Mouse (Mus musculus) spleen, adult 12 weeks (tissue): ENCODE results near the gene Naif1.

Experiments used
- DNase-seq: peaks from one replicate; pipeline ENCODE4 v3.0.0; 2022; ENCODE audit warnings: low spot score

Naif1 gene

DNA sequence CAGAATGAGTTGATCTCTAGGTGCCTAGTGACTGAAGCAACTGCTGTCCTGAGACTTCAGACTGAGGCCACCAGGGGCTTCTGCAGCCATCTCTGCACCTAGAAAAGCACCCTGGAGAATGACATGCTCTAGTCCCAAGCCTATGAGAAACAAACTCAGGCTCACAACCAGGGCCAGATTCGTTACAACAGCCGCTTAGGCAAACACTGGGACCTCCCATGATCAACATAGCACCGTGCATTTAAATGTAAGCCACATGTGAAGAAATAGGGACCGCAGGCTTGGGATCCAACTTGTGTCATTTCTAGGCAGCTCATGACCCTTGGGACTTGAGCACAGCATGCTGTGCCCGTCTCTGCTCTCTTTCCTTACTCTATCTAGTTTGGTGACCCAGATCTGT, 22.5 kb upstream of the Naif1 start:
- no peak for DNase-seq

DNA sequence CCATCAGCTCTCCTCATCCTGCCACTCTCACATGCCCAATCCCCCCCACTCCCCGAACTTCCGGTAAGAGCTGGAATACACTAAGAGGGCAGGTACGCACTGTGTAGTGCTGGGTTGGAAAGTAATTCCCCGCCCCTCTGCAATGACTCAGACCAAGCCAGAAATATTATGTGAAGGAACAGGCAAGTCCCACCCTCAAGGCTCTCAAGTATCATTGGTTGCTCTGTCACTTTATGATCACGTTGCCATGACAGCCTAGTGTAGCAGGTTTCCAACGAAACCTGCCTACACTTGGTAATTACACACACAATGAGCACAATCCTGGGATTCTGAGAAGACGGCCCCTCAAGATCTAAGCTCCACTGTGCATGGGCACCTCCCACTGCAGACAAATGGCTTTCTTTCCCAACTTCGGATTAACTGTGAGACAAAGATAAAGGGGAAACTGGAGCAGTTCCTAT, 22.0 kb upstream of the Naif1 start:
- no peak for DNase-seq

DNA sequence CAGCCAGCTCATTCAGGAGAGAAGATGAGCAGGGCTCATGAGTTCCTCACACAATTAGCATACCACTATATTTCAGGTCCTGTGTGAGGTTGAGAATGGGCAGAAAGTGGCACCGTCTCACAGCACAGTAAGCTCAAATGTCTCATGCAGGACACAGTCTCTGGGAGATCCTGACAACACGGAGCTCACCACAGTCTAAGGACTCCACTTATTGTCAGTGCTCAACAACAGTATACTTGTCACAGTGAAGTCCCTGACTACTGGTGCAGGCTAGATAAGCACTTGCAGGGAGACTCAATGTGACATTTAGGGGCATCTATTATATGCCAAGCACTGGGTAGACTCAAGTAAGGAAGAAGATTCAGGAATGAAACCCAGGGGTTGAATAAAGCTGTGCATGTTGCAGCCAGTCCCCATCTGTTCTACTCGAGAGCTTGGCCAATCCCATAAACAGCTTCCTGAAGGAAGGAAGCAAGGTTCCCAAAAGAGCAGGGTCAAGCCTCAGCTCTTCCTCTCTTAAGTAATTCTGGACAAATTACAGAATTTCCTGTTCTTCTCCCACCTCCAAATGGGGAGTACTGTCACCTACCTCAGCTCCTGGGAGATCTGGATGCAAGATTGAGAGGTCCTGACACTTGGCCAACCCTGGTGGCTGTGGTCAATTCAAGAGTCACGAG, 20.9 kb upstream of the Naif1 start:
- no peak for DNase-seq

DNA sequence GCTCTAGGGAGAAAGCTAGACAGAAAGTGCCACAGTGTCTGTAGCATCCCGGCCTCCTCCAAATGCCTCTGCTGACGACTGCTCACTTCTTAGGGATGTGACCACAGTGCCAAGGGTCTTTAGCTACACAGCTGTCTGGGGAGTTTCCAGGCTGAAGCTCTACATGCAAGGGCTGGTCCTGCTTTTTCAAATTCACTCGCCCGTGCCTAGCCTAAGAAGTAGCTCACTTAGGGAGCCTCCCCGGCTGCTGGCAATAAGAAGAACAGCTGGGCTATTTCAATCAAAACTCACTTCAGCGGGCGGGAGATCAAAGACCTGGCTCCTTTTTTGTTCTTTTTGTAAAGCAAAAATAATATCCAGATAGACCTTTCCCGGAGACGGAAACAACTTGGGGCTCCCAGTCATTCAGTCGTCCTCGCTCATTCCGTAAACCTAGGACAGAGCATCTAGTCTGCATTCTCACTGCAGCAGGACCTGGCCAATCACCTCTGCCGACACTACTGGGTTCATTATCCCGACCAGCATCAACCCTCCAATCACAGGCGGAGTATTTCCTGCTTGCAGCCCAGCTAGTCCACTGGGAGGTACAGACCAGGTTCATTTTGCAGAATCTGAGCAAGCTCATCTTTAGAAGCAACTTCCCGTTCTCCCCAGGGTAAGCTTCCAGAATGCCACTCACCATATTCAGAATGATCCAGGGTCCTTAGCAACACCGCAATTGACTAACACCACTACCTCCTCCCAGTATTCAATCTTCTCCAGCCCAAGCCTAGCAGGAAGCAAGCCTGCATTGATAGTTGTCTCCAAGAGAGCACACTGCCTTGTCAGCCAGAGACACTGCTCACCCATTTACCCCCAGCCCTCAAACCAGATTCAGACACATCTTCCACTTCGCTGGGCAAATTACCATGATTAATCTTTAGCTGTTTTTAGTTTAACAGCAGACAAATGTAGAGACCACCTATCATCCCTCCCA, 19.3 kb upstream of the Naif1 start:
- DNase-seq = no peak

DNA sequence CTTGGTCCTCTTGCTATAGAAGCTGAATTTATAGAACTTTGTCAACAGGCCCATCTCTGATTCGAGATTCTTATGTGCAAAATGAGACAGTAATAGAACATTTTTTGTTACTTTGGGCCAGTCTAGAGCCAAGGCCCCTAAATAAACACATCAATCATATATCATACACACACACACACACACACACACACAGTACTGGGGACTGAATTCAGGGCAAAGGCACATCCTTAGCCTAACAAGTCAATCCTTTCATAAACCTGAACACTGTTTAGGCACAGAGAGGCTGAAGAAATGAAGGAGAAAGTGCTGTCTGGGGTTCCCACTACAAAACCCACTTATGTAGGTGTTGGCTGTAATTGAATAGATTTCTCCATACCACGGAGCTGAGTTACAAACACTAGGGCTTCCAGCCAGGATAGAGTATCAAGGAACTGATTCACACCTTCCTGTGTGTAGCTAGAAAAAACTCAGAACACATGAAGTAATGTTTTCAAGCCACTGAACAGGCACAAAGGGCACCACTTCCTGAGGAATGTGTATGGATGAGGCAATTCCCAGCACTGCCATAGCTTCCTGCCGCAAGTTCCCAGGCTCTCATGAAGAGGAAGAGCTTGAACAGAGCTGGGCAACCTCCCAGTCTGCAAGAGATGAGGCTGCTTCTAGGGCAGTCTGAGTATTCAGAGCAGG, 13.4 kb upstream of the Naif1 start:
- no peak for DNase-seq

DNA sequence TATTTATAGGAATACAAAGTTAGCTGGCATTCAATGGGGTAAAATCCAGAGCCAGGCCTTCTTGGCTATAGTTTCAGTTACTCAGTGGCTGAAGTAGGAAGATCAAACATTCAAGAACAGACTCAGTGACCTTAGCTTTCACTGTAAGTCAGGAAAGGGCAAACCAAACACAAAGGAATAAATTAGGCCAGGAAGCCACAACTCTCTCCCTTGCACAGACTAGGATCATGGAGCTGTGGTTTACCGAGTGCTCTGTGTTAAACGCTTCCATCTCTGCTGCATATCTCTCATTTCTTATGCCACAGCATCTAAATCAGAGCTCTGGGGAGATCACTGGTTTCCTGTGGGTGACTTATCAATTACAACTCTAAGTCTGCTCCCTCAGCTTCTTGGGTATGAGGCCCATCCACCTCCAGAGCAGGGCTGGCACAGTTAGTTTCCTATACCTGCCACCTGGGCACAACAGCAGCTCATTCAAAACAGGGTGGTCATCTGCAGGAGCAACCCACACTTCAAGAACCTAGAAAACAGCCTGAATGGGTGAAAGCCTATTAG, 12.6 kb upstream of the Naif1 start:
- DNase-seq = no peak

DNA sequence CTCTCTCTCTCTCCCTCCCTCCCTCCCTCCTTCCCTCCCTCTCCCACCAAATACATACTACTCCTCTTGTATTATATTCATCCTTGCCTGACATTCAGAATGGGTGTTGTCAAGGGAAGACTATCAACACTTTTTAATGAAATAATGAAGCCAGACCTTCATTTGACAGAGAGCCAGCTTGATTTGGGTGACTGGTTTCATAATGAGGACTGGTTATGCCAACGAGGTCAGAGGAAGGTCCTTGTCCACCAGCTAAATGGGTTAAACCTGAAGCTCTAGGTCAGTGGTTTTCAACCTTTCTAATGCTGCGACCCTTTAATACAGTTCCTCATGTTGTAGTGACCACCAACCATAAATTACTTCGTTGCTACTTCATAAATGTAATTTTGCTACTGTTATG, 11.5 kb upstream of the Naif1 start:
- DNase-seq = no peak

DNA sequence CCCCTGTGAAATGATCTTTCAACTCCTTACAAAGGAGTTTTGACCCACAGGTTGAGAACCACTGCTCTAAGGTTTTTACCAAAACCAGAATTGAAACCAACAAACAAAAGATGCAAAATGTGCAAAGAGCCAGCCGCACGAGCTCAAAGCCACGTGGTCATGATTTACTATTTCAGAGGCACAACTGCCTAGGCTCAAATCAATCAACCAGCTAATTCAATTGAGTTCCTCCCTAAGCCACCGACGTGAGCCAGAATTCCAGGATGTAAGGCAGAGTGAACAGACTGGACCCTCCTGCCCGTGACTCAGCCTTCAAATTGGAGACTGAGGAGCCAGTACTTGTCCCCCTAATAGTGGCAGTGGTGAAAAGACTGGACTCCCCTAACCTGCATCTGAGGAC, 11.1 kb upstream of the Naif1 start:
- DNase-seq = no peak

DNA sequence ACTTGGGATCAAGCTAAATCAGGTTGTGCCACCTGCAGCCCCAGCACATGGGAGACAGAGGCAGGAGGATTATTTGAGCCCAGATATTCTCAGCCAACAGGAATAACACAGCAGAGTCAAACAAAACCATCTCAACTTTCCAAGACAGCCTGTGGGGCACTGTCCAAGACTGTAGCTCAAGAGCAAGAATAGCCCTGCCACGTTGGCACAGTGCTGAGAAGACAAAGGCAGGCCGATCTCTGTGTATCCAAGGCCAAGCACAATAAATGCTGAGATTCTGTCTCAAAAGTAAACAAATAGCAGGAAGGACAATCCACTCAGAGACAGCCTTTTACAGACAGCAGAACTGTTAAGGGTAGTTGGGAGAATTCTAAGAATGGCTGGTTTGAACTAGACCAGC, 10.1 kb upstream of the Naif1 start:
- DNase-seq = no peak

DNA sequence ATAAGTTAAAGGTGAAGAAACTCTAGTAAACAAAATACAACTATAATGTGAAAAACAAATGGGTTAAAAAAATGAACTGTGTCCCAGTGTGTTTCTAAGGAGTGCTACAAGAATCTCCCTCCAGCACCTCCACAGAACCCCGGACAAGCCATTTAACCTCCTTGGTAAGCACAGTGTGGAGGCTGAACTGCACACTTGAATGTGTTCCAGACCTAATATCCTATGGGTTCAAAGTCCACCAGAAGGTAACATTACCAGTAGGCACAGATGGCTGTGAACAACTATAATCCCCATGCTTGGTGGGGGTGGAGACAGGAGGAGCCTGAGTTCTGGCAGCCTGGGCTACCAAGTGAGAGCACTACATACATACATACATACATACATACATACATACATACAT, 9.6 kb upstream of the Naif1 start:
- DNase-seq = no peak

DNA sequence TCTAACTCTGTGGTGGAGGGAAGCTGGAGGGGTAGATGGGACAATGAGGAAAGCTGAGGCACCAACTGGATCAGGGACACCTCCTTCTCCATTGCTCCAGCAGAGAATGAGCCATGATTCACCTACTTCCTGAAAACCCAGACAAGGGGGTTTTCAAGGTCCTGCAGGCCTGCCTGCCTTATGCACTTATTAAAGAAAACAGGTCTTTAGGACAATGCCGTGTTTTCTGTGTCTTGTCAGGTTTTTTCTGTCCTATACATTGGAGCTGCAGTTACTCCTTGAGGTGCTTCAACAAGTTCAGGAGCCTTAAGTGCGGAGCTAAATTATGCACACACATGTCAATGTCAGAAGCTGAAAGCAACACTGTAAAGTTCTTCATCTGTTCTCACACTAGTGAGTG, 8.7 kb upstream of the Naif1 start:
- no peak for DNase-seq

DNA sequence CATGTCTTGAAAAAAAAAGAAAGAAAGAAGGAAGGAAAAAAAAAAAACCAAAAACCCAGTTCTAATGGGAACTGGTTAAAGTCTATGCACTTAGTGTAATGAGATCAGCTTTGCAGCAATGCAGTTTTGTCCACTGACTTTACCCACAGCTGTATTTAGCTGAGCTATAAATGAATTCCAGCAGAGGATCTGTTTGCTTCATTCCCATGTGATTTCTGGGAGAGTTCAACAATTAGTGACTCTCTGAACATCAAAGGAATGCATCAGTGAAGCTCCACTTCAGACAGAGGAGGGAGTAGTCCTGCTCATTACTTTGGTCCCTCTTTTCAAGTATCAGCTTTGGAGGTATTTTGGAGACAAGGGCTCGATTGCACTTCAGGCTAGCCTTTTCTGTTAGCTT, 4.7 kb upstream of the Naif1 start:
- DNase-seq = no peak

DNA sequence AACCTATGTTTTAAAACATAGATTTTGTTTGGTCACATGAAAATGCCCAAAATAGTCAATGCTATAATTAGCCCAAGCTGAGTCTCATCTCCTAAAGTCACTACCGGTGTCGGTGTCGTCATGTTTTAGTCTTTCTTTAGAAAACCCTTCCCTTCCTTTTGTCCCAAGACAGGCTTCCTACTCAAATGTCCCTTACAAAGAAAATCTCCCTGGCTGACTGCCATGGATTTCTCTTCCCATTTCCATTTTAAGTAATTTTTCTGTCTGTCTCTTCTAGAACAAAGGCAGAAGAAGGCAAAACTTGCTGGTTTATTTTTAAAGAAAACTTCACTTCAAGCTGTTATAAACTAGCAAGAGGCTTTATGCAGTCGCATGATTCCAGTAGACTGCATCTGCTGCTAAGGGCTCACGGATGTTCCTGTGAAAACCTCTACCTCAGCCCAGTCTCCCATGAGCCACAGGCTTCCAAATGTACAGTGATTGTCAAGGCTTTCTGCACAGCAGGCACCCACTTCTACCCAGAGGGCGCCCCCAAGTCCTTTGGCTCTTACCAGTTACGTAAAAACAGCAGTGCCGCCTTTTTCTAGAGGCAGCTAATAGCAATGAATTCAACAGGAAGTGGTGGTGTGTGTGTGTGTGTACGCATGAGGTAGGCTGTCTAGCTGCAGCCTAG, 2.9 kb upstream of the Naif1 start:
- DNase-seq = peak; percentile 31

DNA sequence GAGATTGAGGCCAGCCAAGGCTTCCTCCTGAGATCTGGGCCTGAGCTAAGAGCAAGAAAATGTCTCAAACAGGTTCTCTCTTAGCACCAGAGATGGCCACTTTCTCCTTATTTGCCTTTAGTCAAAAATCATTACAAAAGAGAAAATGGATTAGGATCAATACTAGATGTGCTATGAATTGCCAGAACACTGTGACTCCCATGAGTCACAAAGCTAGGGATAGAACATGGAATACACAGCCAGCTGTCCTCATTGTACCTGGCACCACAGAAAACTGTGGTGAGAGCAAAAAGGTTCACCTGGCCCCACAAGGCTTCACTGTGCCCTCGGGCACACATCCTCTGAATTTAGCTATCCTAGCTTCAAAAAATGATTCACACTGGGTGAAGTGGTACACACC, 1.8 kb upstream of the Naif1 start:
- no peak for DNase-seq

DNA sequence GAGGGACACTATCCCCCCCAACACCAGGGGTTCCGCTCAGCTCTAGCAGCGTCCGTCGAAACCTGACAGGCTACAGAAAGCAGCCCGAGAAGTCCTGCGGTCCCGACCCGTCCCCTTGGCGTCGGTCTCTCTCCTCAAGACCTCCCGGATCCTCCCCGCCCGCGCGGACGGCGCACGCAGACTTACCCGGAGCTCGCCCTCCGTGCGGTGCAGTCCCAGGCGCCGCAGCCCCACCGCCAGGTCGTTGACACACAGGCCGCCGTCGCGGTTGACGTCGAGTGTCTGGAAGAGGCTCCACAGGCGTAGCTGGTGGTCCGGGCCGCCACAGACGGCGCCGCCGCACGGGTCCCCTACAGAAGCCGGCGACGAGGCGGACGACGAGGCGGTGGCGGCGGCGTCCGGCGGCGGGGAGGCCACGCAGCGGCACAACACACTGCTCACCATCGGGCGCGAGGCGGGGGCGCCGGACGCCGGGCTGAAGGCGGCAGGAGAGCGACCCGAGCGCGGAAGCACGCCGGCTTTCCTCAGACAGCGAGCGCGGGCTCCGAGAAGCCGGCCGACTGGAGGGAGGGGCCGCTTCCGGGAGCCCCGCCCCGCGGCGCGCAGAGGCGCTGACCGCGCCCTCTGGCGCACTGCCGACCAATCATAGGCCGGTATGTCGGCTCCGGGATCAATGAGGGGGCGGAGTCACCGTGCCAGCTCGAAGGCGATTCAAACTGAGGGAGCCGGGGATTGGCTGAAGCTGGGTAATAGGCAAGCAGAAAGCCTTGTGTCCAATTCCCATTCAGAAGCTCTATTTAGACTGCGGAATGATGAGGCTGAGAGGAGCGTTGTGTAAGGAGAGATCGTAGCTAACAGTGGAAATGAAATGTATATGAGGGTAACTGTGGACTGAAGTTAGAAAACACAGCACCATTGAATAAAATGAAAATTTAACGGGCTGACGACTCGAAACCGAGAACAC, 906 bp downstream of the Naif1 start, which contains the start of gene Slc25a25:
Slc25a25 (minus strand) TSS at position 565 of the 964 bp plus-strand sequence.
- peak; percentile 95 for DNase-seq

DNA sequence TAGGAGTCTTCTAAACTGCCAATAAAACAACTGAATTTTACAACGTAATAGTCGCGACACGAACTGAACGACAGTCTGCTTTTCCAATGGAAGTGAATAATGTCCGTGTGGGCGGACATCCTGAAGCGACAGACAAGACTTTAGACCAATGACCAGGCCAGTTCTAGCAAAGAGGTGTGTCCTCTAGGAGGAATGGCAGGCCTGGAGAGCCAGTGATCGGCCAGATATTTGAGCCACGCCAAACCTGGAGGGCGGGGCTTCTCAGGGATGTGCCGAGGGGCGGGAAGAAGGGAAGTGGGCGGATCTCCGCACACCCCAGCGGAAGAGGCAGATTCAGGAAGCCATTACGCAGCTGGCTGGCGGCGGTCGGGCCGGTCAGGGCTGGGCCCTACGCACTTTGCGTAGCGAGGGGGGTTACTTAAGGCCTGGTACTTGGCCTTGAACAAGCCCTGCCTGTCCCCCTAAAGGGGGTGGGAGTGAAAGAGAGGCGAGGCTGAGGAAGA, 1.7 kb downstream of the Naif1 start:
- peak; percentile 98 for DNase-seq

DNA sequence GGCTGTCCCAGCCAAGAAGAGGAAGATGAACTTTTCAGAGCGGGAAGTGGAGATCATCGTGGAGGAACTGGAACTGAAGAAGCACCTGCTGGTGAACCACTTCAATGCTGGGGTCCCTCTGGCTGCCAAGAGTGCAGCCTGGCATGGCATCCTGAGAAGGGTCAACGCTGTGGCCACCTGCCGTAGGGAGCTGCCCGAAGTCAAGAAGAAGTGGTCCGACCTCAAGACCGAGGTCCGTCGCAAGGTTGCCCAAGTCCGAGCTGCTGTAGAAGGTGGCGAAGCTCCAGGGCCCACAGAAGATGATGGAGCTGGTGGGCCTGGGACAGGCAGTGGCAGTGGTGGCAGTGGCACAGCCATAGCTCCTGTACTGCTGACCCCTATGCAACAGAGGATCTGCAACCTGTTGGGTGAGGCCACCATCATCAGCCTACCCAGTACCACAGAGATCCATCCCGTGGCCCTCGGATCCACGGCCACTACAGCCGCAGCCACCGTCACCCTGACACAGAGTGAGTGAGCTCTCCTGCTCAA, 2.2 kb downstream of the Naif1 start:
- no peak for DNase-seq

DNA sequence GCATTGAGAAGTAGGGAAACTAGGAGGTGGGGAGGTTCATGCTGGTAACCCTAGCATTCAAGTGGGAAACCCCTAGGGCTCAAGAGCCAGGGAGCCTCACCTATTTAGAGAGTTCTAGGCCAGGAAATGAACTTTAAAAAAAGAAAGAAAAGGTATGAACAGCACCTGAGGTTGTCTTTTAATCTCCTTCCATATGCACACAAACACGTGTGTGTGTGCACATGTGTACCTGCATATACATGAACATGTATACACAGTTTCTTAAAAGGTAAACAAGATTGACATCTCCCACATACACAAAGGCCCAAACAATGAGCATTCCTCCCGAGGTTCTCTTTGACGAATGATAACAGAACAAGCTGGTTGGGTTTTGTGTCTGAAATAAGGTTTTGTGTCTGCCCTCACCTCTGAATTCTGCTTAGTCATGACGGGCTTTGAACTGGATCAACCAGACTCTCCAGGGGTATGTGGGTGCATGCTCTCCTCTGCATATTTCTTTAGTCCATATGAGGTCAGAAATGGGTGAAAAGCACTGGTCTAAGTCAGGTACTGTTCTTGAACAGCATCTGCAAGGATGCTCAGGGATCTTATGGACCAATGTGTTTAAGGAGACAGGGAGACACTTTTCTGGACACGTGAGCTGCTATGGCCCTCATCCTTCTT, 3.5 kb downstream of the Naif1 start:
- no peak for DNase-seq

DNA sequence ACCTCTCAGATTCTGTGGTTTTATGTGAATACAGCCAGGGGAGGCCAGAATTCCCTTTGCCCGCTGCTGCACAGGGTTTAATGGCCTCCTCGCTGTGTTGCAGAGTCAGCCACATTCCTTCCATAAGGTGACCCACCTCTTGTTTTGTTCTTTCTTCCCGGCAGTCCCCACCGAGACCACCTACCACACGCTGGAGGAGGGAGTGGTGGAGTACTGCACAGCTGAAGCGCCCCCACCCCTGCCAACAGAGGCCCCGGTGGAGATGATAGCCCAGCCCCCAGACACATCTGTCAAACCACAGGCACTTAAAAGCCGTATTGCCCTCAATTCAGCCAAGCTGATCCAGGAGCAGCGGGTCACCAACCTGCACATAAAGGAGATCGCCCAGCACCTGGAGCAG, 4.4 kb downstream of the Naif1 start:
- no peak for DNase-seq

DNA sequence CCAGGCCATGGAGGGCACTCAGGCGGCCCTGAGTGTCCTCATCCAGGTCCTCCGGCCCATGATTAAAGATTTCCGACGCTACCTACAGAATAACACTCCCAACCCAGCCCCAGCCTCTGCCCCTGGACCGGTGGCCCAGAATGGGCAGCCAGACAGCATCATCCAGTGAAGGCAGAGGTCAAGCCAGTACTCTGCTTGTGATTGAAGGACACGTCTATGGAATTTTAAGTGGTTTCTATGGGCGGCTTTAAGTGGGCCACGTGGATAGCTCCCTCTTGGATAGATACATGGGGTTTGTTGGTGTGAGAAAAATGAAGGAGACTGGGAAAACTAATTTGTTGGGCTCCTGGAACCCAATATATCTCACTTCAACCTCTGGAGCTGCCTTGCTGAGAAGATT, 4.8 kb downstream of the Naif1 start:
- no peak for DNase-seq
